Mouse (Mus musculus): ENCODE data around the gene Tjp3.

GRCm38 (mm10) chr10:81287513-81288157, 3.7 kb downstream of the Tjp3 start:
- TF ChIP-seq TAL1 (IDR thresholded peaks at IDR 0.05; ENCODE audit: low read length) = no peak
- TF ChIP-seq GATA1 (IDR thresholded peaks at IDR 0.05; ENCODE audit: low read length) = no peak

Measured in erythroblast, embryonic 14.5 days (primary cell).